Mouse (Mus musculus): ENCODE data around the gene D10Jhu81e.

Gene D10Jhu81e

GRCm38 (mm10) chr10:78163241-78163640, 6.3 kb downstream of the D10Jhu81e start:
- DNase-seq (ENCODE audit: low spot score): no peak

GRCm38 (mm10) chr10:78162646-78163045, 6.9 kb downstream of the D10Jhu81e start:
- DNase-seq (ENCODE audit: low spot score): peak; percentile 44

- no peak for DNase-seq (ENCODE audit: low spot score)
These were observed 8.5 kb downstream of the D10Jhu81e start for GRCm38 (mm10) chr10:78161096-78161495.

- no peak for DNase-seq (ENCODE audit: low spot score)
These were observed 9.1 kb downstream of the D10Jhu81e start for GRCm38 (mm10) chr10:78160369-78161095.

GRCm38 (mm10) chr10:78159906-78160305, 9.7 kb downstream of the D10Jhu81e start:
- peak; percentile 83 for DNase-seq (ENCODE audit: low spot score)

- DNase-seq (ENCODE audit: low spot score): peak; percentile 72
These were observed 10.2 kb downstream of the D10Jhu81e start for GRCm38 (mm10) chr10:78159252-78159878.

GRCm38 (mm10) chr10:78158041-78158440, 11.5 kb downstream of the D10Jhu81e start:
- DNase-seq (ENCODE audit: low spot score): no peak

- no peak for DNase-seq (ENCODE audit: low spot score)
These were observed 12.7 kb downstream of the D10Jhu81e start for GRCm38 (mm10) chr10:78156926-78157325.

GRCm38 (mm10) chr10:78148834-78149766, 20.5 kb downstream of the D10Jhu81e start:
- DNase-seq (ENCODE audit: low spot score): no peak

GRCm38 (mm10) chr10:78147908-78148441, 21.6 kb downstream of the D10Jhu81e start:
- DNase-seq (ENCODE audit: low spot score): no peak

GRCm38 (mm10) chr10:78143727-78144505, 25.7 kb downstream of the D10Jhu81e start:
- DNase-seq (ENCODE audit: low spot score): no peak

- DNase-seq (ENCODE audit: low spot score): no peak
These were observed 28.7 kb downstream of the D10Jhu81e start for GRCm38 (mm10) chr10:78140843-78141242.

GRCm38 (mm10) chr10:78140251-78140600, 29.4 kb downstream of the D10Jhu81e start:
- DNase-seq (ENCODE audit: low spot score): no peak

- no peak for DNase-seq (ENCODE audit: low spot score)
These were observed 29.9 kb downstream of the D10Jhu81e start for GRCm38 (mm10) chr10:78139572-78140250.

GRCm38 (mm10) chr10:78138812-78139523, 30.6 kb downstream of the D10Jhu81e start:
- peak; percentile 32 for DNase-seq (ENCODE audit: low spot score)

- DNase-seq (ENCODE audit: low spot score): no peak
These were observed 32.4 kb downstream of the D10Jhu81e start for GRCm38 (mm10) chr10:78137191-78137590.

- no peak for DNase-seq (ENCODE audit: low spot score)
These were observed 33.6 kb downstream of the D10Jhu81e start for GRCm38 (mm10) chr10:78135947-78136346.

- DNase-seq (ENCODE audit: low spot score): no peak
These were observed 34.4 kb downstream of the D10Jhu81e start for GRCm38 (mm10) chr10:78134975-78135798.

GRCm38 (mm10) chr10:78134400-78134799, 35.2 kb downstream of the D10Jhu81e start:
- DNase-seq (ENCODE audit: low spot score): no peak
